ENCODE assay signal across 29 mouse cellular contexts in genomic region chr9:62713040-62713439, GRCm38 (mm10). TPM values are rescaled to one million over a fixed set of nuclear protein-coding genes. Genes with fewer than 3 reads are reported as not detected.
DNase-seq lines count a peak whose midpoint lies in the region; ATAC-seq and TF ChIP-seq lines count a peak whose summit lies in the region.
"Had no signal": no experiment of that assay in that cellular context is flagged by ENCODE, and none has a peak within 500 bp of the region (broad histone marks: within the 10 kb centered on the region; RNA-seq: fewer than 3 reads in every experiment).

No protein-coding gene starts in this region.

- H3K27ac ChIP-seq in stomach, embryonic 16.5 days (ENCODE audit: low read length) = 0 out of 2 replicates have a peak overlapping the region, but pooled peaks have one; percentile 34
- H3K27ac ChIP-seq in stomach, postnatal 0 days (replicated peaks) = no peak overlapping the region
- peak overlapping the region; percentile 73 for H3K27ac ChIP-seq in embryonic facial prominence, embryonic 14.5 days (replicated peaks; ENCODE audit: low read depth, low read length)
- H3K27ac ChIP-seq: forebrain, embryonic 15.5 days; heart, embryonic 10.5 days; heart, embryonic 15.5 days; hindbrain, embryonic 12.5 days; liver, embryonic 15.5 days; lung, embryonic 15.5 days; stomach, embryonic 15.5 days had no signal

- WGBS in stomach, embryonic 16.5 days = 66% methylated on average over 8 of the region's 8 CpGs
- 67% methylated on average over 8 of the region's 8 CpGs for WGBS in stomach, postnatal 0 days
- WGBS in embryonic facial prominence, embryonic 14.5 days = 67% methylated on average over 8 of the region's 8 CpGs

- no peak overlapping the region for H3K9ac ChIP-seq in stomach, embryonic 16.5 days (ENCODE audit: low read length)
- H3K9ac ChIP-seq in stomach, postnatal 0 days (ENCODE audit: low read length) = no peak overlapping the region
- H3K9ac ChIP-seq in embryonic facial prominence, embryonic 14.5 days (ENCODE audit: low read depth, low read length) = no peak overlapping the region
- H3K9ac ChIP-seq: forebrain, embryonic 15.5 days; heart, embryonic 15.5 days; hindbrain, embryonic 12.5 days; liver, embryonic 15.5 days; lung, embryonic 15.5 days; stomach, embryonic 15.5 days had no signal

- H3K4me1 ChIP-seq in stomach, embryonic 16.5 days (ENCODE audit: control insufficient read depth, insufficient read depth, low read length) = peaks cover 13% of the 10 kb centered on the region
- no peaks in the 10 kb centered on the region for H3K4me1 ChIP-seq in stomach, postnatal 0 days (replicated peaks; ENCODE audit: control insufficient read depth, insufficient read depth)
- H3K4me1 ChIP-seq in embryonic facial prominence, embryonic 14.5 days (ENCODE audit: control insufficient read depth, insufficient read depth, low read length) = peaks cover 29% of the 10 kb centered on the region
- H3K4me1 ChIP-seq: forebrain, embryonic 15.5 days; heart, embryonic 15.5 days had no signal

- no peak for TF ChIP-seq CTCF in stomach, postnatal 0 days (IDR thresholded peaks at IDR 0.05; ENCODE audit: low read depth)

- intact Hi-C loops in left cerebral cortex, postnatal 4 days (cut with DNase I) = no loop called here
- intact Hi-C loops in left cerebral cortex, postnatal 25 days (cut with DNase I) = no loop called here

- peak; percentile 22 for DNase-seq in left cerebral cortex, postnatal 4 days
- no peak for DNase-seq in left cerebral cortex, postnatal 25 days (ENCODE audit: low spot score in 2 of 2)
- no peak for DNase-seq in stomach, postnatal 0 days (ENCODE audit: low spot score)
- DNase-seq in embryonic facial prominence, embryonic 14.5 days (ENCODE audit: low spot score) = peak; percentile 30
- no peak for DNase-seq in kidney, adult 11 months
- DNase-seq in yolk sac, embryonic 10.5 days (ENCODE audit: low spot score) = no peak
- DNase-seq: cerebellum, adult 8-10 months; embryo, embryonic 11 days; gastrocnemius, postnatal 25 days; heart, adult 11 months; kidney, postnatal 14 days; layer of hippocampus, adult 9-11 months; liver; lung, postnatal 36 days; retina, postnatal 1 day; right cerebral cortex, postnatal 14 days; thymus, adult 18-20 months; thymus, postnatal 25 days had no signal

- H3K9me3 ChIP-seq in stomach, embryonic 16.5 days (replicated peaks; ENCODE audit: control insufficient read depth, low read length) = no peaks in the 10 kb centered on the region
- no peaks in the 10 kb centered on the region for H3K9me3 ChIP-seq in stomach, postnatal 0 days (ENCODE audit: control insufficient read depth, low read length)
- no peaks in the 10 kb centered on the region for H3K9me3 ChIP-seq in embryonic facial prominence, embryonic 14.5 days (ENCODE audit: control insufficient read depth, low read length)
- H3K9me3 ChIP-seq: forebrain, embryonic 15.5 days; heart, embryonic 10.5 days; heart, embryonic 15.5 days; liver, embryonic 15.5 days; lung, embryonic 15.5 days; stomach, embryonic 15.5 days had no signal

- no peaks in the 10 kb centered on the region for H3K36me3 ChIP-seq in stomach, embryonic 16.5 days (ENCODE audit: control insufficient read depth, insufficient read depth, low read length)
- no peaks in the 10 kb centered on the region for H3K36me3 ChIP-seq in stomach, postnatal 0 days (ENCODE audit: control insufficient read depth, insufficient read depth, low read length)
- H3K36me3 ChIP-seq in embryonic facial prominence, embryonic 14.5 days (ENCODE audit: control insufficient read depth, insufficient read depth, low read length) = no peaks in the 10 kb centered on the region
- H3K36me3 ChIP-seq: forebrain, embryonic 15.5 days; heart, embryonic 10.5 days; heart, embryonic 15.5 days; hindbrain, embryonic 12.5 days; liver, embryonic 15.5 days; lung, embryonic 15.5 days; stomach, embryonic 15.5 days had no signal

- H3K4me2 ChIP-seq in stomach, embryonic 16.5 days (ENCODE audit: low read depth, low read length) = no peak overlapping the region
- no peak overlapping the region for H3K4me2 ChIP-seq in stomach, postnatal 0 days (replicated peaks; ENCODE audit: low read depth)
- no peak overlapping the region for H3K4me2 ChIP-seq in embryonic facial prominence, embryonic 14.5 days (ENCODE audit: low read depth, low read length)
- H3K4me2 ChIP-seq: forebrain, embryonic 15.5 days; heart, embryonic 15.5 days; hindbrain, embryonic 12.5 days; liver, embryonic 15.5 days; lung, embryonic 15.5 days; midbrain, embryonic 11.5 days; stomach, embryonic 15.5 days had no signal

- no peaks in the 10 kb centered on the region for H3K27me3 ChIP-seq in stomach, embryonic 16.5 days (ENCODE audit: control insufficient read depth, insufficient read depth, low read length)
- H3K27me3 ChIP-seq in stomach, postnatal 0 days (ENCODE audit: control insufficient read depth, insufficient read depth, low read length) = no peaks in the 10 kb centered on the region
- no peaks in the 10 kb centered on the region for H3K27me3 ChIP-seq in embryonic facial prominence, embryonic 14.5 days (replicated peaks; ENCODE audit: control insufficient read depth, insufficient read depth, low read length)
- H3K27me3 ChIP-seq: forebrain, embryonic 15.5 days; heart, embryonic 15.5 days; liver, embryonic 15.5 days; lung, embryonic 15.5 days; stomach, embryonic 15.5 days had no signal

- no peak overlapping the region for H3K4me3 ChIP-seq in stomach, embryonic 16.5 days (replicated peaks; ENCODE audit: low read length)
- no peak overlapping the region for H3K4me3 ChIP-seq in stomach, postnatal 0 days (ENCODE audit: low read depth, low read length)
- H3K4me3 ChIP-seq in embryonic facial prominence, embryonic 14.5 days (ENCODE audit: low read depth, low read length) = no peak overlapping the region
- H3K4me3 ChIP-seq: forebrain, embryonic 15.5 days; heart, embryonic 10.5 days; heart, embryonic 15.5 days; hindbrain, embryonic 12.5 days; liver, embryonic 15.5 days; lung, embryonic 15.5 days; stomach, embryonic 15.5 days had no signal

- ATAC-seq in stomach, embryonic 16.5 days (ENCODE audit: insufficient read depth, low FRiP score) = no peak
- ATAC-seq in stomach, postnatal 0 days (ENCODE audit: low FRiP score, low TSS enrichment) = no peak
- ATAC-seq in embryonic facial prominence, embryonic 14.5 days (ENCODE audit: low read depth) = no peak
- ATAC-seq: forebrain, embryonic 15.5 days; intestine, embryonic 16.5 days had no signal

- no peak for TF ChIP-seq EP300 in stomach, postnatal 0 days (optimal IDR thresholded peaks at IDR 0.05)

RNA-seq across cellular contexts. Expression of gene Itga11, which starts 35.4 kb away (rescaled TPM):
- total RNA-seq in left cerebral cortex, postnatal 4 days (2021) = 1 to 10 TPM; 1.7 to 1.8 TPM
- 1 to 10 TPM; 2.1 to 3.3 TPM for total RNA-seq in left cerebral cortex, postnatal 25 days (2021)
- polyA plus RNA-seq in stomach, embryonic 16.5 days (2015; fragmentation: Nextera tagmentation; extraction: Ambion mirVana) = 1.6 and 1.7 TPM in 2 replicates
- polyA plus RNA-seq in stomach, postnatal 0 days (2015; fragmentation: Nextera tagmentation; extraction: Ambion mirVana) = 0.29 and 0.30 TPM in 2 replicates
- polyA plus RNA-seq in embryonic facial prominence, embryonic 14.5 days (2014; fragmentation: Nextera tagmentation; extraction: Ambion mirVana) = 8.1 and 10.2 TPM in 2 replicates
- total RNA-seq: megakaryocyte, adult 5-6 weeks had no signal

Comparison
In these comparisons a context has a peak if more than half of its experiments do, and no peak if none do; other contexts are left out.
1. DNase-seq: peak in left cerebral cortex, postnatal 4 days (single experiment) and embryonic facial prominence, embryonic 14.5 days (single experiment); none in left cerebral cortex, postnatal 25 days (0 of 2), stomach, postnatal 0 days (single experiment), kidney, adult 11 months (single experiment) and yolk sac, embryonic 10.5 days (single experiment).